Mouse (Mus musculus): ENCODE results near the gene Tmem165. TPM values are rescaled to one million over a fixed set of nuclear protein-coding genes. Genes with fewer than 3 reads are reported as not detected.

The Tmem165 gene
- polyA plus RNA-seq, 1 experiment from 2014 or later = 47.0 TPM

- Histone ChIP-seq H3K4me2 (no peak overlapping the region), H3K27me3 (no peaks in the 10 kb centered on the region), H3K4me1 (replicated peaks) (no peaks in the 10 kb centered on the region), H3K36me3 (no peaks in the 10 kb centered on the region), H3K9ac (no peak overlapping the region), H3K4me3 (no peak overlapping the region), H3K27ac (replicated peaks) (no peak overlapping the region), H3K9me3 (no peaks in the 10 kb centered on the region)
- WGBS = 70% methylated on average over 11 of the region's 11 CpGs
- no peak for ATAC-seq (ENCODE audit: low FRiP score, low read depth)
These were observed 6.8 kb upstream of the Tmem165 start for GRCm38 (mm10) chr5:76176841-76177240.

DNA sequence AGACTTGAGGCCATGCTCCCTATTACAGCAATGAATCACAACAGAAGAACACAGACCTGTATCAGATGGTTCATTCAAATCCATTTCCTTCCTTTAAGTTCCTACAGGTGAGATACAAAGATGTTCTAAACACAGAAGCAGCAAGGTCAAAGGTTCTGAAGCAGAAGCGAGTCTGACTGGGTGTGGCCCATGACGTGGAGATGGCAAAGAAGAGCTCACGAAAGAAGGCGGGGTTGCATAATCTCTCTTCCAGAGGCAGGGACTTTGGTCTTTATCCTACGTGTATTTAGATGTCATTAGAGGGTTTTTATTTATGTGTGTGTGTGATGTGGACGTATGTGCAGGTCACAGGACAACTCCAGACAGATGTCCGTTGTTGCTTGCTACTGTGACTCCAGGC is 6.0 kb upstream of the Tmem165 start:
- WGBS = 92% methylated on average over 7 of the region's 7 CpGs
- no peak for ATAC-seq (ENCODE audit: low FRiP score, low read depth)
- no peaks in the 10 kb centered on the region for H3K27me3 ChIP-seq
- H3K36me3 ChIP-seq = no peaks in the 10 kb centered on the region
- H3K27ac ChIP-seq (replicated peaks) = no peak overlapping the region
- H3K4me3 ChIP-seq = no peak overlapping the region
- no peaks in the 10 kb centered on the region for H3K4me1 ChIP-seq (replicated peaks)
- no peaks in the 10 kb centered on the region for H3K9me3 ChIP-seq
- no peak overlapping the region for H3K4me2 ChIP-seq
- H3K9ac ChIP-seq = no peak overlapping the region

DNA sequence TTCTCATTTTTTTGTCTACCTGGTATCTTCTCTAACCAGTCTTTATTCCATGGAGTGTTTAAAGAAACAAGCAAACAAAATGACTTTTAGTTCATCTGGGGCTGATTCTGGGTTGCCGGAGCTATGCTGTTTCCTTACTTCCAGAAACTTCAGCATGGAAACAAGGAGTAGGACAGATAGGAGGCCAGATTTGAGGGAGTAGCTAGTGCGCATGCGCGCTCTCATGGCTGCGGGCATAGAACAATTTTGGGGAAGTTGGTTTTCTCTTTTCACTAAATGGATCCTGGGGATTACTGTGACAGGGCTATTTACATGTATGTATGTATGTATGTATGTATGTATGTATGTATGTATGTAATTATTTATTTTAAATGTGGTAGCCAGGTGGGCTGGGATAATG is 4.5 kb upstream of the Tmem165 start:
- Histone ChIP-seq H3K9me3 (no peaks in the 10 kb centered on the region), H3K36me3 (no peaks in the 10 kb centered on the region), H3K4me1 (replicated peaks) (0 out of 2 replicates have a peak, but pooled peaks cover 5% of the 10 kb centered on the region), H3K4me3 (no peak overlapping the region), H3K9ac (no peak overlapping the region), H3K27ac (replicated peaks) (no peak overlapping the region), H3K27me3 (no peaks in the 10 kb centered on the region), H3K4me2 (no peak overlapping the region)
- ATAC-seq (ENCODE audit: low FRiP score, low read depth) = no peak
- 97% methylated on average over 5 of the region's 5 CpGs for WGBS

DNA sequence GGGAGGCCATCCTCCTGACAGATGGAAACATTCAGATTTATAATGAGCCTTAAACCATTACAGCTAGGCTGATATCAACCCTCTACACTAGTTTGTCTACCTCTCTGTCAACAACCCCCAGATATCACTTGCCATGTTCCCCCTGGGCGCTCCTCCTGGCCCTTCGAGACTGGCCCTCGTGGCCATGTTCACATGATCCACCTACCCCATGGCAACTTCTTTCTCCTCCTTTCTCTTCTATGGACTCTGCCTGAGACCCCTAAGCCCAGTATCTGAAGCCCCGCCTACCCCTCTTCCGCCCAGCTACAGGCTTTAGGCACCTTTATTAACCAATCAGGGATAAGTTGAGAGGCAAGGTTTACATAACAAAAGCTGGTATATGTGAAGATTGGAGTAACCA is 3.9 kb upstream of the Tmem165 start:
- H3K4me2 ChIP-seq = no peak overlapping the region
- H3K27me3 ChIP-seq = no peaks in the 10 kb centered on the region
- WGBS = 84% methylated on average over 5 of the region's 5 CpGs
- no peak overlapping the region for H3K9ac ChIP-seq
- H3K4me3 ChIP-seq = no peak overlapping the region
- no peaks in the 10 kb centered on the region for H3K36me3 ChIP-seq
- peaks cover 10% of the 10 kb centered on the region for H3K4me1 ChIP-seq (replicated peaks)
- no peak for ATAC-seq (ENCODE audit: low FRiP score, low read depth)
- H3K27ac ChIP-seq (replicated peaks) = no peak overlapping the region
- no peaks in the 10 kb centered on the region for H3K9me3 ChIP-seq

- Histone ChIP-seq H3K27ac (replicated peaks) (no peak overlapping the region), H3K9ac (no peak overlapping the region), H3K36me3 (no peaks in the 10 kb centered on the region), H3K4me1 (replicated peaks) (peaks cover 28% of the 10 kb centered on the region), H3K4me3 (no peak overlapping the region), H3K27me3 (no peaks in the 10 kb centered on the region), H3K4me2 (no peak overlapping the region), H3K9me3 (no peaks in the 10 kb centered on the region)
- ATAC-seq (ENCODE audit: low FRiP score, low read depth) = no peak
- WGBS = 56% methylated on average over 3 of the region's 3 CpGs
These were observed 1.4 kb upstream of the Tmem165 start for GRCm38 (mm10) chr5:76182326-76182725.

- WGBS = 33% methylated on average over 17 of the region's 17 CpGs
- peak overlapping the region; percentile 78 for H3K4me2 ChIP-seq
- no peak for ATAC-seq (ENCODE audit: low FRiP score, low read depth)
- no peaks in the 10 kb centered on the region for H3K27me3 ChIP-seq
- peak overlapping the region; percentile 96 for H3K27ac ChIP-seq (replicated peaks)
- peak overlapping the region; percentile 99 for H3K4me3 ChIP-seq
- peaks cover 28% of the 10 kb centered on the region for H3K4me1 ChIP-seq (replicated peaks)
- H3K9me3 ChIP-seq = no peaks in the 10 kb centered on the region
- no peaks in the 10 kb centered on the region for H3K36me3 ChIP-seq
- peak overlapping the region; percentile 86 for H3K9ac ChIP-seq
These were observed 484 bp upstream of the Tmem165 start for GRCm38 (mm10) chr5:76183043-76183749.

- peak overlapping the region; percentile 86 for H3K9ac ChIP-seq
- 4% methylated on average over 36 of the region's 38 CpGs for WGBS
These were observed 803 bp downstream of the Tmem165 start for GRCm38 (mm10) chr5:76184286-76185080.

DNA sequence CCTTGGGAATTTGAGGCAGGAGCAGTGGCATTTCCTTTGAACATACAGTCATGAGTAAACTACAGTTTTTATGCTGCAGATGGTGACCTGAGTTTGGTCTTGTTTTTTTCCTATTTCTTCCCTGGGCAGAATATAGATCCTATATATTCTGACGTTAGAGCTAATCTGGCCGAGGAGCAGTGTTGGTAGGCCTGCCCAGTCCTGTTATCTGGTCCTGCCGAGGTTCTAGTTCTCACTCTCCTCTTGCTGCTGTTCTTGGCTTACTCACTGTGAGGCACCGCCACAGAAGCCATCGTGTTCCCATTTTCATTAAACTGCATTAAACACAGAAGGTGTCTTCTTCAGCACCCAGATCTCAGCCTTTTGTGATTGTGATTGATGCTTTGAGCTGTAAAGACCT is 4.2 kb downstream of the Tmem165 start:
- no peaks in the 10 kb centered on the region for H3K36me3 ChIP-seq
- WGBS = 86% methylated on average over 5 of the region's 5 CpGs
- H3K4me3 ChIP-seq = no peak overlapping the region
- H3K4me1 ChIP-seq (replicated peaks) = peaks cover 28% of the 10 kb centered on the region
- no peaks in the 10 kb centered on the region for H3K9me3 ChIP-seq
- no peak overlapping the region for H3K4me2 ChIP-seq
- H3K9ac ChIP-seq = no peak overlapping the region
- H3K27me3 ChIP-seq = no peaks in the 10 kb centered on the region
- H3K27ac ChIP-seq (replicated peaks) = no peak overlapping the region
- ATAC-seq (ENCODE audit: low FRiP score, low read depth) = no peak

More at GRCm38 (mm10) chr5:76184286-76185080, 803 bp downstream of the Tmem165 start:
- peak overlapping the region; percentile 99 for H3K4me3 ChIP-seq
- H3K27me3 ChIP-seq = no peaks in the 10 kb centered on the region
- ATAC-seq (ENCODE audit: low FRiP score, low read depth) = peak; percentile 79
- H3K27ac ChIP-seq (replicated peaks) = peak overlapping the region; percentile 96
- no peaks in the 10 kb centered on the region for H3K9me3 ChIP-seq
- H3K36me3 ChIP-seq = no peaks in the 10 kb centered on the region
- peaks cover 28% of the 10 kb centered on the region for H3K4me1 ChIP-seq (replicated peaks)
- peak overlapping the region; percentile 78 for H3K4me2 ChIP-seq

DNA sequence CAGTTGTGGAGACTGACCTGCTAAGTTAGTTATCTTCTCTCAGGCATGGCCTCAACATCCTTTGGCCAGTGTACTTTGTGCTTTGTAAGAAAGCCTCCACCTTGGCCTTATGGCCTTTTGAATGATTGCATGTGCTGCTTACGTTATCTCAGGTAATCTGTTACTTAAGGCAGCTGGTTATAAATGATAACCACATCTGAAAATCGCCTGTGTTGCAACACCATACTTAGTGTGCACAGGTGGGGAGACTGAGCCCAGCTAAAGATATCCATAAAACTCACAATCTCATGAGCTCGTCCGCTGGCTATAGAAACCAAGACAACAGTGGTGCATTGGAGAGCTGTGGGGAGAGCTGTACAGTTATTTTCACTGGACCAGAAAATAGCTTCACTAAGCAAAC is 6.9 kb downstream of the Tmem165 start:
- Histone ChIP-seq H3K4me3 (no peak overlapping the region), H3K4me2 (no peak overlapping the region), H3K27me3 (no peaks in the 10 kb centered on the region), H3K4me1 (replicated peaks) (peaks cover 9% of the 10 kb centered on the region), H3K36me3 (no peaks in the 10 kb centered on the region), H3K27ac (replicated peaks) (no peak overlapping the region), H3K9me3 (no peaks in the 10 kb centered on the region), H3K9ac (no peak overlapping the region)
- WGBS = 91% methylated on average over 4 of the region's 4 CpGs
- no peak for ATAC-seq (ENCODE audit: low FRiP score, low read depth)

- no peak overlapping the region for H3K4me3 ChIP-seq
- no peaks in the 10 kb centered on the region for H3K36me3 ChIP-seq
- H3K9ac ChIP-seq = no peak overlapping the region
- no peak for ATAC-seq (ENCODE audit: low FRiP score, low read depth)
- H3K4me2 ChIP-seq = no peak overlapping the region
- H3K9me3 ChIP-seq = no peaks in the 10 kb centered on the region
- H3K27me3 ChIP-seq = no peaks in the 10 kb centered on the region
- H3K4me1 ChIP-seq (replicated peaks) = no peaks in the 10 kb centered on the region
- H3K27ac ChIP-seq (replicated peaks) = no peak overlapping the region
These were observed 9.4 kb downstream of the Tmem165 start for GRCm38 (mm10) chr5:76193075-76193474.

GRCm38 (mm10) chr5:76194377-76194945 is 10.8 kb downstream of the Tmem165 start:
- Histone ChIP-seq H3K9ac (no peak overlapping the region), H3K27ac (replicated peaks) (no peak overlapping the region), H3K9me3 (no peaks in the 10 kb centered on the region), H3K27me3 (no peaks in the 10 kb centered on the region), H3K36me3 (no peaks in the 10 kb centered on the region), H3K4me2 (no peak overlapping the region), H3K4me3 (no peak overlapping the region), H3K4me1 (replicated peaks) (no peaks in the 10 kb centered on the region)
- no peak for ATAC-seq (ENCODE audit: low FRiP score, low read depth)
- 93% methylated on average over 6 of the region's 6 CpGs for WGBS

DNA sequence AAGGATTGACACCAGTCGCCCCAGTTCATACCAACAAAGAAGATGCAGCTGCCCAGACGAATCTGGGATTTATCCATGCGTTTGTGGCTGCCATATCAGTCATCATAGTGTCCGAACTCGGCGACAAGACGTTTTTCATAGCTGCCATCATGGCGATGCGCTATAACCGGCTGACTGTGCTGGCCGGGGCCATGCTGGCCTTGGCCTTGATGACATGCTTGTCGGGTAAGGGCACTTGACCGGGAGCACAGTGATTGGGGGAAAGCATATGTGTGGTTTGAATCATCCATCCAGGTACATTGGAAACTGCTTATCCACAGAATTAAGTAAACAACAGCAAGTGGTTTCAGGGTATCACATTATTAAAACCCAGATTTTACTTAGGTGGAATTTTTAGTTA is 15.7 kb downstream of the Tmem165 start:
- Histone ChIP-seq H3K4me1 (replicated peaks) (no peaks in the 10 kb centered on the region), H3K4me2 (no peak overlapping the region), H3K27me3 (no peaks in the 10 kb centered on the region), H3K9me3 (no peaks in the 10 kb centered on the region), H3K27ac (replicated peaks) (no peak overlapping the region), H3K36me3 (peaks cover 20% of the 10 kb centered on the region), H3K4me3 (no peak overlapping the region), H3K9ac (no peak overlapping the region)
- 92% methylated on average over 13 of the region's 13 CpGs for WGBS
- no peak for ATAC-seq (ENCODE audit: low FRiP score, low read depth)

Measured in hindbrain, embryonic 15.5 days (tissue).